ENCODE assay signal across 11 mouse cellular contexts in genomic region chr12:109412071-109412440, GRCm38 (mm10). TPM values are rescaled to one million over a fixed set of nuclear protein-coding genes. Genes with fewer than 3 reads are reported as not detected.
DNase-seq lines count a peak whose midpoint lies in the region; ATAC-seq and TF ChIP-seq lines count a peak whose summit lies in the region.
"Had no signal": no experiment of that assay in that cellular context is flagged by ENCODE, and none has a peak within 500 bp of the region (broad histone marks: within the 10 kb centered on the region; RNA-seq: fewer than 3 reads in every experiment).

No protein-coding gene starts in this region.

- H3K36me3 ChIP-seq in hindbrain, embryonic 12.5 days: no peaks in the 10 kb centered on the region
- H3K36me3 ChIP-seq in hindbrain, postnatal 0 days (ENCODE audit: insufficient read depth, low read length): no peaks in the 10 kb centered on the region
- no peaks in the 10 kb centered on the region for H3K36me3 ChIP-seq in embryonic facial prominence, embryonic 10.5 days (replicated peaks)
- H3K36me3 ChIP-seq in limb, embryonic 11.5 days (ENCODE audit: control insufficient read depth, insufficient read depth, low read length): no peaks in the 10 kb centered on the region
- H3K36me3 ChIP-seq in thymus, adult 2 months (ENCODE audit: control insufficient read depth, insufficient read depth, low read length): no peaks in the 10 kb centered on the region

- H3K4me3 ChIP-seq in hindbrain, embryonic 12.5 days: no peak overlapping the region
- H3K4me3 ChIP-seq in hindbrain, postnatal 0 days (ENCODE audit: low read length): no peak overlapping the region
- no peak overlapping the region for H3K4me3 ChIP-seq in embryonic facial prominence, embryonic 10.5 days
- H3K4me3 ChIP-seq in limb, embryonic 11.5 days (ENCODE audit: low read depth, low read length): no peak overlapping the region
- H3K4me3 ChIP-seq in thymus, adult 2 months (ENCODE audit: control insufficient read depth, insufficient read depth, low read length): no peak overlapping the region
- H3K4me3 ChIP-seq: layer of hippocampus, adult 2 months had no signal

- no peak for ATAC-seq in hindbrain, embryonic 12.5 days (ENCODE audit: low FRiP score)
- no peak for ATAC-seq in hindbrain, postnatal 0 days
- ATAC-seq in limb, embryonic 11.5 days (ENCODE audit: insufficient number of reproducible peaks, low FRiP score, low TSS enrichment, low read depth): no peak

- 75% methylated on average over 8 of the region's 8 CpGs for WGBS in hindbrain, embryonic 12.5 days
- 64% methylated on average over 8 of the region's 8 CpGs for WGBS in hindbrain, postnatal 0 days
- WGBS in embryonic facial prominence, embryonic 10.5 days: 70% methylated on average over 8 of the region's 8 CpGs
- WGBS in limb, embryonic 11.5 days: 62% methylated on average over 8 of the region's 8 CpGs
- WGBS in thymus, adult 2 months: 82% methylated on average over 8 of the region's 8 CpGs

- no peak overlapping the region for H3K4me2 ChIP-seq in hindbrain, embryonic 12.5 days (replicated peaks)
- no peak overlapping the region for H3K4me2 ChIP-seq in hindbrain, postnatal 0 days (ENCODE audit: low read depth, low read length)
- H3K4me2 ChIP-seq in limb, embryonic 11.5 days (ENCODE audit: low read depth, severe bottlenecking): no peak overlapping the region

- H3K27ac ChIP-seq in hindbrain, embryonic 12.5 days: peak overlapping the region; percentile 68; the same call in 1 of the 2 replicates
- H3K27ac ChIP-seq in hindbrain, postnatal 0 days: no peak overlapping the region
- peak overlapping the region; percentile 83 for H3K27ac ChIP-seq in embryonic facial prominence, embryonic 10.5 days (replicated peaks)
- H3K27ac ChIP-seq in limb, embryonic 11.5 days (replicated peaks; ENCODE audit: low read depth, low read length): peak overlapping the region; percentile 89
- H3K27ac ChIP-seq in thymus, adult 2 months (ENCODE audit: control insufficient read depth, insufficient read depth, low read length): no peak overlapping the region
- H3K27ac ChIP-seq: layer of hippocampus, adult 2 months; liver, embryonic 14.5 days had no signal

- 0 out of 2 replicates have a peak, but pooled peaks cover 2% of the 10 kb centered on the region for H3K27me3 ChIP-seq in hindbrain, embryonic 12.5 days
- no peaks in the 10 kb centered on the region for H3K27me3 ChIP-seq in hindbrain, postnatal 0 days (ENCODE audit: insufficient read depth, low read length)
- H3K27me3 ChIP-seq in embryonic facial prominence, embryonic 10.5 days (replicated peaks; ENCODE audit: low read depth, poor library complexity, severe bottlenecking): no peaks in the 10 kb centered on the region
- no peaks in the 10 kb centered on the region for H3K27me3 ChIP-seq in limb, embryonic 11.5 days (ENCODE audit: control insufficient read depth, insufficient read depth, low read length)
- H3K27me3 ChIP-seq in thymus, adult 2 months (ENCODE audit: control insufficient read depth, insufficient read depth, low read length): no peaks in the 10 kb centered on the region

- no peak for DNase-seq in hindbrain, postnatal 0 days (ENCODE audit: low spot score)
- DNase-seq in NIH3T3 (ENCODE audit: low read depth): peak; percentile 57
- no peak for DNase-seq in embryonic facial prominence, embryonic 10.5 days (ENCODE audit: low spot score)
- DNase-seq in limb, embryonic 11.5 days (ENCODE audit: low spot score): no peak
- no peak for DNase-seq in thymus, adult 2 months
- no peak for DNase-seq in left cerebral cortex, adult 11 months (ENCODE audit: low spot score)
- no peak for DNase-seq in cerebellum, adult 9-11 months
- DNase-seq: spleen, adult 18-20 months had no signal

- no peaks in the 10 kb centered on the region for H3K9me3 ChIP-seq in hindbrain, embryonic 12.5 days (replicated peaks)
- no peaks in the 10 kb centered on the region for H3K9me3 ChIP-seq in hindbrain, postnatal 0 days (ENCODE audit: low read length)
- H3K9me3 ChIP-seq in embryonic facial prominence, embryonic 10.5 days: no peaks in the 10 kb centered on the region
- no peaks in the 10 kb centered on the region for H3K9me3 ChIP-seq in limb, embryonic 11.5 days (ENCODE audit: control insufficient read depth, low read length)

- peaks cover 51% of the 10 kb centered on the region for H3K4me1 ChIP-seq in hindbrain, embryonic 12.5 days
- peaks cover 8% of the 10 kb centered on the region; the same call in 1 of the 2 replicates for H3K4me1 ChIP-seq in hindbrain, postnatal 0 days (ENCODE audit: insufficient read depth, low read length)
- peaks cover 74% of the 10 kb centered on the region for H3K4me1 ChIP-seq in embryonic facial prominence, embryonic 10.5 days
- H3K4me1 ChIP-seq in limb, embryonic 11.5 days (ENCODE audit: control insufficient read depth, insufficient read depth, low read length): peaks cover 57% of the 10 kb centered on the region
- H3K4me1 ChIP-seq in thymus, adult 2 months (replicated peaks; ENCODE audit: control insufficient read depth, insufficient read depth, low read length): no peaks in the 10 kb centered on the region

- H3K9ac ChIP-seq in hindbrain, embryonic 12.5 days: no peak overlapping the region; the same call in 1 of the 2 replicates
- no peak overlapping the region for H3K9ac ChIP-seq in hindbrain, postnatal 0 days (replicated peaks; ENCODE audit: low read length)
- peak overlapping the region; percentile 2; the same call in 1 of the 2 replicates for H3K9ac ChIP-seq in limb, embryonic 11.5 days (ENCODE audit: low read length)
- H3K9ac ChIP-seq: liver, embryonic 14.5 days had no signal

- TF ChIP-seq POLR2A in thymus, adult 2 months (IDR thresholded peaks at IDR 0.05; ENCODE audit: control insufficient read depth, extremely low read depth, insufficient read depth, low read length, poor library complexity): no peak

- no peak for TF ChIP-seq CTCF in hindbrain, postnatal 0 days (IDR thresholded peaks at IDR 0.05; ENCODE audit: low read depth)
- TF ChIP-seq CTCF in thymus, adult 2 months (IDR thresholded peaks at IDR 0.05; ENCODE audit: borderline replicate concordance, control insufficient read depth, extremely low read depth, insufficient read depth, low read length, poor library complexity): no peak

RNA-seq across cellular contexts. Expression of gene Dlk1, which starts 40.6 kb away (rescaled TPM):
- polyA plus RNA-seq in hindbrain, embryonic 12.5 days (2016; fragmentation: Nextera tagmentation; extraction: Ambion mirVana): 140 and 145 TPM in 2 replicates
- total RNA-seq in hindbrain, postnatal 0 days (2014; rRNA removed): 28.8 and 47.7 TPM in 2 replicates
- 33.0 and 34.6 TPM in 2 replicates for polyA plus RNA-seq in hindbrain, postnatal 0 days (2015; fragmentation: Nextera tagmentation; extraction: Ambion mirVana)
- polyA plus RNA-seq in embryonic facial prominence, embryonic 10.5 days (2016; fragmentation: Nextera tagmentation; extraction: Ambion mirVana): 287 and 291 TPM in 2 replicates
- 95.6 and 121 TPM in 2 replicates for polyA plus RNA-seq in limb, embryonic 11.5 days (2014; fragmentation: Nextera tagmentation; extraction: Ambion mirVana)
- polyA plus RNA-seq in thymus, adult 2 months (2012; rRNA removed): 2.2 and 4.1 TPM in 2 replicates

Comparison
In these comparisons a context has a peak if more than half of its experiments do, and no peak if none do; other contexts are left out.
1. H3K27ac ChIP-seq: peak in hindbrain, embryonic 12.5 days (single experiment), embryonic facial prominence, embryonic 10.5 days (single experiment) and limb, embryonic 11.5 days (single experiment); none in hindbrain, postnatal 0 days (single experiment) and thymus, adult 2 months (single experiment).